Mouse (Mus musculus) heart, postnatal 0 days (tissue): ENCODE data around the gene Cnot3. TPM values are rescaled to one million over a fixed set of nuclear protein-coding genes. Genes with fewer than 3 reads are reported as not detected.
"Not testable (repeated sequence)": the region's sequence is repeated elsewhere in the genome, so short reads cannot be mapped to it uniquely, and the experiment has no call there.

ENCODE experiments used
- ATAC-seq: fragments of 200-750 bp; cut with Nextera tagmentation; 2 replicates; pipeline ENCODE4 v1.8.0; 2017; ENCODE audit warnings: low read depth, moderate number of reproducible peaks, moderate library complexity; ENCODE audit not compliant: insufficient read depth
- DNase-seq: peaks from one replicate; pipeline ENCODE4 v3.0.0-alpha.2; 2016; ENCODE audit warnings: low spot score
- H3K27ac ChIP-seq: fragments of 300-500 bp; sonication (generic); 2 replicates; pipeline ENCODE4 v1.5.1; 2014; ENCODE audit warnings: low read depth, mild to moderate bottlenecking
- H3K27me3 ChIP-seq: fragments of 300-500 bp; sonication (generic); 2 replicates; pipeline ENCODE4 v1.6.1; 2014; ENCODE audit warnings: low read length, mixed read lengths; ENCODE audit not compliant: control insufficient read depth, insufficient read depth
- H3K36me3 ChIP-seq: fragments of 300-500 bp; sonication (generic); replicated peaks from 2 replicates; pipeline ENCODE4 v1.6.1; 2014; ENCODE audit warnings: low read length, mixed read lengths; ENCODE audit not compliant: control insufficient read depth, insufficient read depth
- H3K4me1 ChIP-seq: fragments of 300-500 bp; sonication (generic); 2 replicates; pipeline ENCODE4 v1.6.1; 2014; ENCODE audit warnings: antibody characterized with exemption; ENCODE audit not compliant: control insufficient read depth, insufficient read depth
- H3K4me2 ChIP-seq: fragments of 300-500 bp; sonication (generic); 2 replicates; pipeline ENCODE4 v1.6.1; 2014; ENCODE audit warnings: low read depth, mild to moderate bottlenecking, low read length, moderate library complexity
- H3K4me3 ChIP-seq: fragments of 300-500 bp; sonication (generic); 2 replicates; pipeline ENCODE4 v1.5.1; 2014; ENCODE audit warnings: low read depth, low read length
- H3K9ac ChIP-seq: fragments of 300-500 bp; sonication (generic); replicated peaks from 2 replicates; pipeline ENCODE4 v1.6.1; 2014; ENCODE audit warnings: low read depth, low read length, mixed read lengths
- H3K9me3 ChIP-seq: fragments of 300-500 bp; sonication (generic); replicated peaks from 2 replicates; pipeline ENCODE4 v1.6.1; 2016; ENCODE audit warnings: low read length; ENCODE audit not compliant: control insufficient read depth
- CTCF ChIP-seq: IDR thresholded peaks from 2 replicates; pipeline ENCODE4 v1.5.1; 2016; ENCODE audit warnings: antibody characterized with exemption, control low read depth, low read depth
- EP300 ChIP-seq: IDR thresholded peaks from 2 replicates; pipeline ENCODE4 v1.6.1; 2016; ENCODE audit warnings: antibody characterized with exemption, low read depth
- WGBS: fragments of 180-500 bp; shearing (Covaris S2); extraction: QIAGEN DNeasy Blood & Tissue Kit; methylation state at CpG from one replicate; pipeline ENCODE4 v1.1.7; 2014; 5-methylcytosine and 5-hydroxymethylcytosine counted together
- polyA plus RNA-seq: library from polyadenylated mRNA; unstranded; fragments of >200 nt; fragmentation: Nextera tagmentation; extraction: Ambion mirVana; gene quantifications from 2 replicates; pipeline ENCODE4 v1.2.1, GENCODE M21; 2015
- total RNA-seq: library from RNA; depleted of rRNA; stranded (reverse); fragments of >200 nt; gene quantifications from 2 replicates; pipeline ENCODE4 v1.2.3, GENCODE M21; 2014; ENCODE audit warnings: low replicate concordance

The Cnot3 gene
- total and polyA plus RNA-seq, 2 experiments from 2014 or later: 15.9 to 16.8 TPM

- Histone ChIP-seq H3K36me3 (peaks cover 27% of the 10 kb centered on the region), H3K4me1 (peaks cover 14% of the 10 kb centered on the region), H3K27me3 (no peaks in the 10 kb centered on the region), H3K4me3 (peak overlapping the region; percentile 76), H3K9me3 (no peaks in the 10 kb centered on the region), H3K9ac (peak overlapping the region; percentile 75), H3K27ac (peak overlapping the region; percentile 91), H3K4me2 (peak overlapping the region; percentile 97)
- TF ChIP-seq EP300 (no peak), CTCF (no peak)
- DNase-seq (no peak), ATAC-seq (no peak)
- WGBS: under 1% methylated on average over 18 of the region's 18 CpGs
Observed at GRCm38 (mm10) chr7:3693809-3694075, 48.7 kb downstream of the Cnot3 start.

GRCm38 (mm10) chr7:3694076-3694948 is 49.2 kb downstream of the Cnot3 start:
- H3K4me1 ChIP-seq: peaks cover 14% of the 10 kb centered on the region
- DNase-seq: peak; percentile 93
- no peaks in the 10 kb centered on the region for H3K27me3 ChIP-seq
- TF ChIP-seq CTCF (no peak), EP300 (no peak)
- H3K9me3 ChIP-seq: no peaks in the 10 kb centered on the region
- WGBS: under 1% methylated on average over 52 of the region's 55 CpGs
- H3K9ac ChIP-seq: peak overlapping the region; percentile 75
- peak overlapping the region; percentile 76 for H3K4me3 ChIP-seq
- H3K36me3 ChIP-seq: peaks cover 32% of the 10 kb centered on the region
- H3K4me2 ChIP-seq: peak overlapping the region; percentile 97
- ATAC-seq: peak; percentile 57
- H3K27ac ChIP-seq: peak overlapping the region; percentile 91

GRCm38 (mm10) chr7:3694949-3695305 is 49.9 kb downstream of the Cnot3 start:
- peak overlapping the region; percentile 91 for H3K27ac ChIP-seq
- H3K4me2 ChIP-seq: peak overlapping the region; percentile 97
- H3K4me3 ChIP-seq: peak overlapping the region; percentile 76
- not testable (repeated sequence) for ATAC-seq, H3K27me3 ChIP-seq, DNase-seq, H3K9me3 ChIP-seq
- peaks cover 14% of the 10 kb centered on the region for H3K4me1 ChIP-seq
- 5% methylated on average over 9 of the region's 9 CpGs for WGBS
- peaks cover 38% of the 10 kb centered on the region for H3K36me3 ChIP-seq
- H3K9ac ChIP-seq: peak overlapping the region; percentile 75

GRCm38 (mm10) chr7:3698471-3698870 is 53.4 kb downstream of the Cnot3 start:
- TF ChIP-seq EP300 (no peak), CTCF (no peak)
- Histone ChIP-seq H3K27me3 (no peaks in the 10 kb centered on the region), H3K36me3 (peaks cover 48% of the 10 kb centered on the region), H3K27ac (no peak overlapping the region), H3K9me3 (no peaks in the 10 kb centered on the region), H3K4me3 (no peak overlapping the region), H3K4me1 (no peaks in the 10 kb centered on the region; the same call in 1 of the 2 replicates), H3K4me2 (no peak overlapping the region), H3K9ac (no peak overlapping the region)
- no peak for ATAC-seq
- 92% methylated on average over 6 of the region's 6 CpGs for WGBS
- DNase-seq: no peak

GRCm38 (mm10) chr7:3703148-3703878 is 58.2 kb downstream of the Cnot3 start:
- Histone ChIP-seq H3K9ac (peak overlapping the region; percentile 71), H3K27ac (peak overlapping the region; percentile 95), H3K27me3 (no peaks in the 10 kb centered on the region), H3K4me2 (peak overlapping the region; percentile 89), H3K9me3 (no peaks in the 10 kb centered on the region), H3K36me3 (peaks cover 49% of the 10 kb centered on the region), H3K4me3 (peak overlapping the region; percentile 66), H3K4me1 (peaks cover 16% of the 10 kb centered on the region)
- TF ChIP-seq CTCF: no peak
- TF ChIP-seq EP300: no peak
- DNase-seq: peak; percentile 30
- peak; percentile 47 for ATAC-seq
- WGBS: 21% methylated on average over 6 of the region's 6 CpGs
